Mouse (Mus musculus) right cerebral cortex, adult 18-20 months (tissue): ENCODE measurements around the gene Cwc22.

Source experiments
- DNase-seq: peaks from one replicate; pipeline ENCODE4 v3.0.0; 2022; ENCODE audit warnings: mixed read lengths

The Cwc22 gene

DNA sequence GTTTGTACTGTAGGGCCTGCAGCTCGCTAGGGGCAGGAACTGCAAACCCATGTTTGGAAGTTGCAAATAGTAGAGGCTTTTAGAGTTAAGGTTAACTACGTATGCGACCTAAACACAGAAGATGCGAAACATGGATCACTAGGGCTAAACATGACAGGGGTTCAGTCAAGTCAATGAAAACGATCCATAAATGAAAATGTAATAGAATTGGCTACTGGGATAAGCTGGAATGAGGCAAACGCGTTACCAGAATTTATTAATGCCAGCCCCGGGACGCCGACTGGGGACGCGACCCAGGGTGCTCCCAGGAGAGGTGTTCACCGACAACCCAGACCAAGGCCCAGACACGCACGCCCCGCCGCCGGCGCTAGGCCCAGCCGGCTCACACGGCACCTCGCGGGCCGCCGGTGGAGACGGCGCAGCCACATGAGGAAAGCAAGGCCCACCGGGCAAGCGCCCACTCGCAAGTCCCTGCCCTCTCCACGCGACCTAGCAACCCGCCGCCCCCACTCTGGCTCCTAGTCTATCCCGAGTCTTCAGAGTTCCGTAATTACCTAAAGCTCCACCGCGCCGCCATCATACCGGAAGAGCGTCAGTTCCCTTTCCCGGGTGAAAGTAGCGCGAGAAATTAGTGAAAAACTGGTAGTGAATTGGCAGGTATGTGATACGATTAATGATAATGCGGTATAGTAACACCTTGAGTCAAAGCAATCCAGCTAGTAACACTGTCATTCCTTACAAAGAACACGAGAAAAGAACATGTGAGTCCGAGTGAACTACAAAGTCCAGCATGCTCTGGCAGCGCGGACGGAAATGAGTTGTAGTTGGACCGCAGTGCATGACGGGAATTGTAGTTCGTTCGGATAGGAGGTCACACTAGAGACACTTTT, at the start of gene Cwc22:
Gene Cwc22 (minus strand): TSS at position 780 of the 890 bp plus-strand sequence.
- DNase-seq: peak; percentile 93

DNA sequence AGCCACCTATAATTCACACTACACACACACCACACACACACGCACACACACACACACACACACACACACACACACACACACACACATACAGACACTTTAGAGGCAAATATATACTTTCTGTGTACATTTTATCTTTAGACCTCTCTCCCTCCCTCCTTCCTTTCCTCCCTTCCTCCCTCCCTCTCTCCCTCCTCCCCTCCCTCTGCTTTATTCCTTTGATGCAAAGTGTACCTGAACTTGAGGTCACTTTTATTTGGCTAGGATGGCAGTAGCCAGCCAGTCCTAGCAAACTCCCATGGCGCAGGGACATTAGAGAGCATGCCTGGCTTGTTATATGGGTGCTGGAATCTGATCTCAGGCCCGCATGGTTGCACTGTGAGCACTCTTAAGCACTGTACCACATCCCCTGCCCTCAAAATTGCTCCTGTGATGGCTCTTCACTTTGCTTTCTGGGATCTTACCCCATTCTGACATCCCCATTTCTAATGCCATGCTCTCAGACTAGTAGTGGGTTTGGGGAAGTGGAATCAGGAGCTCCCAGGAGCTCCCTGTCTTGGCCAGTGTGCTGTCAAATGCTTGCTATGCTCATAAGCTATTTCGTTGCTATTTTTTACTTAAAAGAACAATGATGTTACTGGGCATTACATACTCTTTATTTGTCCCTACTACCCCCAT, 47.7 kb upstream of the Cwc22 start:
- no peak for DNase-seq

DNA sequence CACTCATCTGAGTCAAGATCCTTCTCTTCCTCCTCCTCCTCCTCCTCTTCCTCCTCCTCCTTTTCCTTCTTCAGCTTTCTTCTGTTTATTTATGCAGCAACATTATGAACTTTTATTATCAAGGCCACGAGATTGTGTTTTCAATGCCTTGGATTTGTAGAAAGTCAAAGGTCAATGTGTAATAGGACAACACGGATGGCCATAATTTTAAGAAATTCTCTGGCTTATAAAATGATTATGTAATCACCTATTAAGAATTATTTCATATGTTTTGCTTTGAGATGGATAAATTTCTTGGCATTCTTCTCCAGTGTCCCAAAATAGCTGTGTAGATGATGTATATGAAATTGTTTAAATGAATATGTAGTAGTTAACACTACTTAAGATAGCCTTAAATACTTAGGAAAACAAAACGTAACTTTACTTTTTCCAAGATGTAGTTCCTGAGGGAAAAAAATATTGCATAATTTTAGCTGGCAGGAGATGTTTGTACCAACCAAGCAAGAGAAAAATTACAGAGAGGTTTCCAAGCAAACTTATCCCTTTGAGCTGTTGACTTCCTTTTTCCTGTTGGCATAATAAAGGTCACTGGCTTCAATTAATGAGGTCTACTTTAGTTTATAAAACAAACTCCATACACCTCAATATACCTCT, 46.9 kb upstream of the Cwc22 start:
- DNase-seq: no peak

DNA sequence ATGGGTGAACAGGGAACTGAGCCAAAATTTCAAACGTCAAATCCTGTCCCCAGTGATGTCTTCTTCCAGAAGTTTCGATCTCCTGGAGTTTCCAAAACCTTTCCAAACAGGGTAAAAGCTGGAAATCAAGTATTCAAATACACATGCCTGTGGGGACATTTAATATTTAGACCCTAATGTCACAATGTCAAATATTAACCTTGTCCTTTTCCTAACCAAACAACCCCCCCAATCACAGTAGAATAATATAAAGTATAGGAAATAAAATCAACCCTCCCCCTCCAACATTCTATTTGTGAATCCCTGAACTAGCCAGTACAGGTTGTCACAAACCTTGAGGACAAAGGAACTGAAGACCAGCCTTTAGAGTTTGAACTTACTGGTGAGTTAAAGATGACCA, 44.6 kb upstream of the Cwc22 start:
- no peak for DNase-seq

DNA sequence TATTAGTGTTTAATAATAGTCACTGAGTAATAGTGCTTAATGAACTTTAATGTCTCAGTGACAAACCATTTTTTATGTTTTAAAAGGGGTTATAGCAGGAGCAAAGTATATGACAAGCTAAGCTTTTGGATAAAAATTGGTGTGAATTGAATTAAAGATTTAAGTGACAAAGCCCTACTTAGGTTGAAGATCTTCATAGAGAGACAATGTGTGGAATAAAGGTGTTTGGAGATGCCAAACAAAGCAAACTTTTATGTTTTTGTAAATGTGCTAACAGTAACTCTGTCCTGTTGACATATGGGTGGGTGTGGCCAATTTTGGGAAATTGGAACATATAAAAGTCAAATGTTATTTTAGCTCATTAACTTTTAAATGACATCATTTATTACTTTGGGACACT, 43.9 kb upstream of the Cwc22 start:
- no peak for DNase-seq

DNA sequence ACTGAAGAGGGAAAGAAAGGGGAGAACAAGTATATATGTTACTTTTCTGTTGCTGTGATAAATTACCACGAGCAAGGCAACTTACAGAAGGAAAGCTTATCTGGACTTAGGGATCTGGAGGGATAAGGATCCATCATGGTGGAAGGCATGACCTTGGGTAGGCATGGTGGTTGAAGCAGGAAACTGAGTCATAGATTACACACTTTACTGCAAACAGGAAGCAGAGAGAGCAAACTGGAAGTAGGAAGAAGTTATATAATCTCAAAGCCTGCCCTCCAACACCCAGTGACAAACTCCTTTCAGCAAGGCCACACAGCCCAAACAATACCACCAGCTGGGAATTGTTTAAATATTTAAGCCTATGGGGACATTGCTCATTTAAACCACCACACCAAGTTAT, 43.2 kb upstream of the Cwc22 start:
- DNase-seq: no peak

DNA sequence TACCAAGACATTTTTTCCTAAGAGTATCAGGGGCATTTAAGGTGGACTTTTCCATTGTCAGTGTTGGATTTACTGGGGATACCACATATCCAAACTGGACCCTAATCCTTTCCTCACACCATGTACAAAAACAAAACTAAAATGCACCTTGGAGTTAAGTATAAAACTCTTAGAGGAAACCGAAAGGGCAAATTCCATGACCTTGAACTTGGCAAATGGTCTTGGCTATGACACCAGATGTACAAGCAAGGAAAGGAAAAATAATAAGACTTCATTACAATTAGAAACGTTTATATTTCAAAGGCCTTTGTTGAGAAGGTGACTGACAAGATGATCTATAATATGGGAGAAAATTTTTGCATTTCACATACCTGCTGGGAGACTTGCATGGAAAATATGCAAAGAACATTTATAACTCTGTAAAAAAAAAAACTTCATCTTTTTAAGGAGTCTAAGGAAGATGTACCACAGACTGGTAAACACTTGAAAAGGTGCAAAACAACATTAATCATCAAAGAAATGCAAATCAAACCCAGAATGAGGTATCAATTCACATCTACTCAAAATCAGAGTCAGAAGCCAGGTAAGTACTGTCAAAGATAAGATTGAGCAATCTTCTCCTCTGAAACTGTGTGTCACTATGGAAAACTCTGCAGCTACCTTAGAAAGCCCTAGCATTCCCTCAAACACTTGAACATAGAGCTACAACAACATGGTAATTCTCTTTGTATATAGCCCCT, 40.0 kb upstream of the Cwc22 start:
- DNase-seq: no peak

DNA sequence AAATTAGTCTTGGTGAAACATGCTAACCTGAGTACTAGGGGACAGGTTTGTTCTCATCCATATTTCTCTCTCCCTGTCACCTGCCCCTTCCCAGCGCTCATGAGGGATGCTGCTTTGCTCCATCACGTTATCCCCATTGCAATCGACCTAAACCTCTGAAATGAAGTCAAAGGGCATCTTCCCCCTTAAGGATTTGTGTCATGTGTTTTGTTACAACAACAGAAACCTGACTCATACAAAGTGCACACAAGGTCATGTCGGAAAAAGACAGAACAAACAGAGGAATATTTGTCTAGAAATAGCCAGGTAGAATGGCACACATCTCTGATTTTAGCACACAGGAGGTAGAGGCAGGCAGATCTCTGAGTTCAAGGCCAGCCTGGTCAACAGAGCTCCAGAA, 38.0 kb upstream of the Cwc22 start:
- DNase-seq: no peak

DNA sequence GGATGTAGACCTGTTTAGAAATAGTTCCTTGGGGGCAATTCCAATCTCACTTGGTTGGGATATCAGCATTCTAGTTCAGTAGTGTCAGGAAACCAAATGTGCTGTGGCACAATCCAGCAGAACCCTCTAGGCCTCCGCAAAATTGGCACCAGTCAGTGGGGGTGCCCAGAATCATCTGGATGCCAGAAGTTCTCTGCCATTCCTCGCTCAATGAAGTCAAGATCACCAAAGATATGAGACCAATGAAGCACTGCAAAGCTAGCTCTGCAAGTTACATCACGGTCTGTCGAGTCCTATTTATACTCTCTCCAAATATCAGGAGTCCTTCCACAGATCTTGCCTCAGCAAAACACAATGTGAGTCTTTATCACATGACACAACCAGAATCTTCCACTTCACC, 35.7 kb upstream of the Cwc22 start:
- DNase-seq: no peak

DNA sequence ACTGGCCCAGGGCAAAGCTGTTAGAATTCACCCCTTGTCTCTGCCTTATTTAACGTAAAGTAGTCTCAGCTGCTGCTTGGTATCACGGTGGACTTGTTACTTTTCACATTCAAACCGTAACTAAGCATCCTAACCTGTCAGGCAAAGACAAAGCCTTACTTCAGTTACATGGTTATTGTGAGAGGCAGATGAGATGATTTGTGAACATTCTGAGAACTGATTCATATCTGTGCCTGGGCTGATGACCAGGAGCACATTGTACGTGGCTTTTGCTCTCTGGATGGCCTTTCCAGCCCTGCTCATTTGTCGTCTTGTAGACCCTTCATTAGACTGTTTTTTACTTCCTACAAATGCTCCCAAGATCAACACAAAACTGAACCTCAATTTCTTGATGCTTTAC, 34.5 kb upstream of the Cwc22 start:
- no peak for DNase-seq

DNA sequence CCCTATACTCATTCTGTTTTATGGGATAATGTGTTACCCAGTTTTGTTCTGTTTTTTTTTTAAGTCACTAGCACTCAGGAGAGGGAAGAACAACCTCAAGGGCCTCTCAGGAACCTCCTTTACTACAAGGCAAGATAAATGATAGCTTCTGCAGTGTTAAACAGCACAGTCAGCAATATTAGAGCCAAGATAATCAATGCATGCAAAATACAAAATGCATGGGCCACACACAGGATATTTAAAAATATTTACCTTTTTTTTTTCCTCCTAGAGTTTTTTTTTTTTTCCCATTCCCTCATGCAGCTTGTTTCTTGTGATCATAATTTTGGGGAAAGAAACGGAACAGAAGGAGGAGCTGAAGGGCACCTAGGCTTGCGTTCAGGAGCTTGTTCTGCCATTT, 33.3 kb upstream of the Cwc22 start:
- no peak for DNase-seq

DNA sequence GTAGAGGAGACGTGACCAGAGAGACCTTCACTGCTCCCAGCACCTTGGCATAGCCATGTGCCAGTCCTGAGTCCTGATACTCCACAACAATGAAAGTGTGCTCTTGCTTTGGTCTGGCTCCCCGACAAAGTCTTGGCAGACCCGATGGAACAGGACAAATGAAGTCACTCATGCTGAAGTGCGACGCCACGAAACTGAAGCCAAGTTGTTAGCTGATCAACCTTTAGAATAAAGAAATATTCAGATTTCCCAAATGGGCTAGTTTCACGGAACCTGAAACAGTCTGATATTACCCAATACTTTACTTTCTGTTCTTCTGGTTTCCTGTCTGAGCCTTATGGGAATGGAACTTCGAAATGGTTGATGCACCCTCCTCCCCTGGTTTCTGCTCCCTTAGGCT, 32.9 kb upstream of the Cwc22 start:
- DNase-seq: no peak

DNA sequence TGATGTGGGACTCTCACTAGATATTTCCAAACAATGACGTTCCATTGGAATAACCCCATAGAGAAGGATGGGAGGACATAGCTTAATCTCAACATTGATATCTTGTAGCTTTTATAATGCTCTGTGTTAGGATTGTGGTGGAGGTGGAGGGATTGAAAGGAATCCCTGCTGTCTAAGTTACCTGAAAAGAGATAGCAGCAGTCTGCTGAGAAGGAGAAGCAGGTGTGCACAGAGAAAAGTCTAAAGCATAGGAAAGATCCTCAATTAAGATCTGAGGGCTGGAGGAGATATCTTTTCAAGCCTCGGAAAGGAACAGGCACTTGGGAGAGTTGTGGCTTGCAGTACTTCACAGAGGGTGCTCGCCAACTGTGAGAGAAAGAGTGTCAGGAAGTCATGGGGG, 32.1 kb upstream of the Cwc22 start:
- DNase-seq: no peak

DNA sequence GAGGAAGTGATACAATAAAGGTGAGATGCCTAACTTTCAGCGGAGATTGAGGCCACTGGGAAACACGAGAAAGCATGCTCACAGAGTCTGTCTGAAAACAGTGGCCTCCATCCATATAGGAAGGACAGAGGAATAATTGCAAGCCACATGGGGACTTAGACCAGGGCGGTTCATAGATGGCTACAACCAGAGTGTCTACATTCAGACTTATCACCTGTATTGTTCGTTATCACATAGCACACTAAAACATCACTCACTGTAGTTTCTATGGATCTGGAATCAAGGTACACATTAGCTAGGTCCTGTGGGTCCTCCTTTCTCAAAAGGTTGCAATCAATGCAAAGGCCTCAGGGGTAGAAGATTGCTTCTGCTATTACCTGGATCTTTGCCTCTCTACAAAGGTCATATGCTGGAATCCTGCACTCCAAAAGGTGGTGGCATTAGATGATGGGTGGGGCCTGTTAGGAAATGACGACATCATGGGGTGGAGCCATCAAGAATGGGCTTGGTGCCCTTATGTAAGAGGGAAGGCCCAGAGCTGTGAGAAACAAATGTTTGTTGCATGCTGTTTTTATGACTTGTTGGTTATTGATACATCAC, 30.2 kb upstream of the Cwc22 start:
- DNase-seq: no peak

DNA sequence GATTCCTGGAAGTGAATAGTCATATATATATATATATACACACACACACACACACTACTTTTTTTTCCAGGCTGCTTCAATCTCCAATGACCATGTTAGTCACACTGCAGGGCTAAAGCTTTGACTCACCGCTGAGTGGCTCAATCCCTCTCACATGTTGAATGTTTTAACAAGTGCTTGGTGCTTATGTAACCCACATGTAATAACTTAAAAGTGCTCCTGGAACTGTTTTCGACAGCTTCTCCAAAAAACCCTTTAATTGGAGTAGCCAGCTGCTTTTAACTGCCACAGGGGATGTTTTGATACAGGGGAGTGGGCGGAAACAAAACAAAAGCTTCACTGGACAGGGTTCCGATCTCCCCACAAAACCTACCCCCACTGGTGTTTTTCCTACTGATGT, 29.4 kb upstream of the Cwc22 start:
- DNase-seq: peak; percentile 39

DNA sequence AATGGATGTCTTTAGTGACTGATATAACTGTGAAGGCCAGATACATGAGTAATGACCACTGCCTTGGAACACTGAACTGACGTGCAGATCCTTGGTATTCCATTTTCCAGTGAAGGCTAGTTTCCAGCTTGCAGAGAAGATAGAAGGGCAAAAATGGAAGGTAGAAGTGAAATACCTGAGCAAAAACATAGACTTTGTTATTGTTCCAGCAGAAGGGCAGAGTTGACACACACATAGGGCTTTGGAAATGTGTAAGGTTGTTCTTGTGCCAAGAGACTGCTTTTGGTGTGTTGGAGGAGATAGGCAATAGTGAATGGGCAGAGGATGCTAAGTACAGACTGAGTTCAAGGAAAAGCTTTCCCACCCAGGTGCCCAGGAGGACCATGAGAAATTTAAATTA, 28.8 kb upstream of the Cwc22 start:
- no peak for DNase-seq

DNA sequence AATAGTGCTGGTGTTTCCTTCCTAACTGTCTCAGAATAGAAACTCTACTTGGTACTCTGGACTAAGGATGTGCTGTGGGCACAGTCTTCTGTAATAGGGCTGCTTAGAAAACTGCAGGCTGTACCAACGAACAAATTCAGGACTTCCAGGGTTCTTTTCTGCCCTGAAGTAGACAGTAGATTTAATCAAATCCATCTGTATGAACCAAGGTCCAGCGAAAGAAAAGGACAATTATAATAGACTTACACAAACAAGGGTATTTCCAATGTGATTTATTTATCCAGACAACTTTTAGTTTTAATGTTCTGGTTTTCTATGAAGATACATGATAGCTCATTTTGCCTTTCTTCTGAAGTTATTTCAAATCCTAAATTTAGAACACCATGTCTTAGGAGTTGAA, 28.2 kb upstream of the Cwc22 start:
- DNase-seq: no peak

DNA sequence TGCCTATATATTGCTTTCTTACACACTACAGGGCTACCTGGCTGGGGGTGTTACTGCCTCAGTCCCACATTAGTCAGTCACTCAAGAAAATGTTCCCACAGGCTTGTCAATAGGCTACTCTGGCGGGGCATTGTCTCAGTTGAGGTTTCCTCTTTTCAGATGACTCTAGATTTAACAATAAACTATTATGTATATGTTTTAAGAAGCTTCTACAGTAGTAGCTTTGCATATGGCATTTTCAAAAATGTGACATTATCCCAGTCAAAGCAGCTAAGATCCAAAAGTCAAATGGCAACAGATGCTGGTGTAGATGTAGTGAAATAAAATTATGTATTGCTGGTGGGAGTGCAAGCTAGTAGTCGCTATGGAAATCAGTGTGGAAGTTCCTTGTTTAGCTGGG, 27.1 kb upstream of the Cwc22 start:
- no peak for DNase-seq

DNA sequence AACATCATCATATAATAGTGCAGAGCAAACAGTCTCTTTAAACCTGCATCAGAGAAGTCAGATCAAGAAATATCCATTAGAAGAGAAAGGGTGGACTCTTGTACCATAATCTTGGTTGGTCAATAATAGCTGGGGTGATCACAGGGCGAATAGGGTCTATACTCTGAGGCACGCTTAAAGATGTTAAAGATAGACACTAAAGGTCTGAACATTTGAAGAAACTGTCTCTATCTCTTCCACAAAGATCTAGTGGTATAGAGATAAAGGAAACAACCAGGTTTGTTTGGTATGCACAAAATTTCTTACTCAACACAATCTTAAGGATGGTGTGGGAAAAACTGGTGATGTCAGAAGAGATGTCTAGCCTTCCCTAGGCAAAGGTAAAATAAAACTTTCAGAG, 26.4 kb upstream of the Cwc22 start:
- no peak for DNase-seq

DNA sequence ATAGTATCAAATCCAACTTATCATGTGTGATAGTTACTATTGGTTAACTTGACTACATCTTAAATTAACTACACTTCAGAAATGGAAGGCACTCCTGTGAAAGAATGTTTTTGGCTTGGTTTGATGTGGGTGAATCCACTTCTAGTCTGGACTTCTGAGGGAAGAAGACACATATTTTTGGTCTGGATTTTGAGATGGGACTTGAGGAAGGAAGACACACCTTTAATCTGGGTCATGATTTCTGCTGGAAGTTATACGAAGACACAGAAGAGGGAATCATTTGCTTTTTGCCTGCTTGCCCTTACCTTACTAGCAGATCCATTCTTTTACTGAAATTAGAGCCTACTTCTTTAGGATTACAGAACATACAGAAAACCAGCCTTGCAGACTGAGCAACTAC, 25.7 kb upstream of the Cwc22 start:
- DNase-seq: no peak

DNA sequence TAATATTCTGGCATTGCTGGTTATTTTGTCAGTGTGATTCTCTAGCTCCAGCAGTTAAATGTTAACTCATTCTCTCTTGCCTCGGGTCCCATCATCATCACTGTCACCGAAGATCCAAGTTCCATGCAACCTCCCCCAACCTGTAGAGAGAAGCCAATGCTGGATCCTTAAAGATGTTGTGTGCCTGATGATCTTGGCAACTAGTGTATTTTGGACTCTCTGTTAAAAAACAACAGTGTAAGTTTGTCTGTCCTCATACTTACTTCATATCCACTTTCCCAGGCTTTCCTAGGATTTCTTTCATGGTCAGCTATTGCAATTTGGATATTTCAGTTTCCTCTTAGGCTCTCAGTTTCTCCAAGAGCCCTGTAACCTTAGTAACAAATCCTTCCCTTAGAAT, 25.2 kb upstream of the Cwc22 start:
- DNase-seq: no peak

DNA sequence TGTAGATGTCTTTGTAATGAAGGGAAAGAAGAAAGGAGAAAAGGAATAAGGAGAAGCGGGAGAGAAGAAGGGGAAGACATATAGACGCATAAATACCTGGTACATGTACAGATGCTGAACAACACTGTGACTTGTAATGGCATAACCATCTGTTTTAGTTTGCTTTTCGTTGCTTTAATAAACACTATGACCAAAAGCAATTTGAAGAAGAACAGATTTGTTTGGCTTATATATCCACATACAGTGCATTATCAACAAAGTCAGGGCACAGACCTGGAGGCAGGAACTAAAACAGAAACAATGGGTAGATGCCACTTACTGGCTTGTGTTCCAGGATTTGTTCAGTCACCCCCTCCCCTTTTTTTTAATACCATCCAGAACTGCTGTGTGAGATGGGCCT, 24.4 kb upstream of the Cwc22 start:
- no peak for DNase-seq

DNA sequence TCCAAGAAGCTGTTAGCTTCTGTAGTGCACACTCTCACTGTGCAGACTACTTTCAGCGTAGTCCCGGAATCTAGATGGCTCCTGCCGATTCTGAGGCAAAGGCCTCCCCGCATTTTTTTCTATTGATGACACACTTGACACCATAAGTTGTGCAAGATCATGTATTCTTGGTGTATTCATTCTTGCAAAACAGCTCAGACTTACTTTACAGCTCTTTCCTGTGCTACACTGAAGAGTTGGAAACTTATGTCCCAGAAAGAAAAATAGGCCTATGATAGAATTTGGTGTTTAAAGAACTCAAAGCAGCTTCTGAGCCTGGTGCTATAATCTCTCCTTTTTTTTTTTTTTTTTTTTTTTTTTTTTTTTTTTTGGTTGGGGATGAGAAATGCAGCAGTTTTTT, 23.8 kb upstream of the Cwc22 start:
- no peak for DNase-seq
